Mouse (Mus musculus) erythroid progenitor cell, adult 5-6 weeks (primary cell): ENCODE measurements around the gene Gm13287. TPM values are rescaled to one million over a fixed set of nuclear protein-coding genes. Genes with fewer than 3 reads are reported as not detected.
"Not testable (repeated sequence)": the region's sequence is repeated elsewhere in the genome, so short reads cannot be mapped to it uniquely, and the experiment has no call there.

Experiments used
- ATAC-seq: replicated peaks from 2 replicates; pipeline ENCODE4 v1.8.0; 2016; ENCODE audit warnings: moderate number of reproducible peaks, mild to moderate bottlenecking, moderate TSS enrichment, inconsistent platforms; ENCODE audit not compliant: poor library complexity, low FRiP score, severe bottlenecking
- total RNA-seq, 2 experiments: library from RNA; stranded (forward) in 1 of 2; stranded (reverse) in 1 of 2; fragments of 150-400 nt in 1 of 2; fragments of 186-747, 209-891 nt in 1 of 2; gene quantifications; 2 replicates each; pipeline versions ENCODE4 v1.2.3 to v1.2.4; 2015 to 2017; ENCODE audit warnings: low replicate concordance in 2 of 2

Gene Gm13287
- total RNA-seq, 2 experiments from 2014 or later: not detected

- ATAC-seq: not testable (repeated sequence)
Observed at GRCm38 (mm10) chr4:88793936-88794675, 8.9 kb upstream of the Gm13287 start, which contains the start of gene Gm13275. TSS of gene Gm13275 (plus strand) at chr4:88794487.

- not testable (repeated sequence) for ATAC-seq
Observed at GRCm38 (mm10) chr4:88797097-88797496, 6.0 kb upstream of the Gm13287 start, which contains the start of gene Gm13279. TSS of gene Gm13279 (plus strand) at chr4:88797397.

- not testable (repeated sequence) for ATAC-seq
Observed at GRCm38 (mm10) chr4:88799365-88799764, 3.7 kb upstream of the Gm13287 start, which contains the start of gene Gm13285. TSS of gene Gm13285 (plus strand) at chr4:88799665.

GRCm38 (mm10) chr4:88805231-88805630 is 2.2 kb downstream of the Gm13287 start, which contains the start of gene Gm13288:
TSS of gene Gm13288 (plus strand) at chr4:88805531.
- ATAC-seq: not testable (repeated sequence)

GRCm38 (mm10) chr4:88805761-88806160 is 2.7 kb downstream of the Gm13287 start:
- ATAC-seq: not testable (repeated sequence)

- no peak for ATAC-seq
Observed at GRCm38 (mm10) chr4:88815928-88816327, 12.9 kb downstream of the Gm13287 start, which contains the start of gene Ifna7. TSS of gene Ifna7 (plus strand) at chr4:88816228.

- ATAC-seq: no peak
Observed at GRCm38 (mm10) chr4:88819659-88820058, 16.6 kb downstream of the Gm13287 start, which contains the start of gene Ifna11. TSS of gene Ifna11 (plus strand) at chr4:88819959.

GRCm38 (mm10) chr4:88822995-88823394 is 19.9 kb downstream of the Gm13287 start:
- no peak for ATAC-seq

- ATAC-seq: not testable (repeated sequence)
Observed at GRCm38 (mm10) chr4:88827116-88827515, 24.1 kb downstream of the Gm13287 start, which contains the start of gene Ifna6. TSS of gene Ifna6 (plus strand) at chr4:88827416.

- no peak for ATAC-seq
Observed at GRCm38 (mm10) chr4:88830523-88830922, 27.5 kb downstream of the Gm13287 start.

GRCm38 (mm10) chr4:88835225-88835624 is 32.2 kb downstream of the Gm13287 start, which contains the start of gene Ifna5:
TSS of gene Ifna5 (plus strand) at chr4:88835525.
- not testable (repeated sequence) for ATAC-seq

GRCm38 (mm10) chr4:88838828-88839227 is 35.8 kb downstream of the Gm13287 start:
- ATAC-seq: no peak

- ATAC-seq: no peak
Observed at GRCm38 (mm10) chr4:88840058-88840457, 37.0 kb downstream of the Gm13287 start.

GRCm38 (mm10) chr4:88841438-88841911 is 38.4 kb downstream of the Gm13287 start, which contains the start of gene Ifna4:
TSS of gene Ifna4 (plus strand) at chr4:88841861.
- ATAC-seq: no peak

GRCm38 (mm10) chr4:88845334-88845733 is 42.3 kb downstream of the Gm13287 start:
- no peak for ATAC-seq

GRCm38 (mm10) chr4:88849698-88850097 is 46.6 kb downstream of the Gm13287 start, which contains the start of gene Ifna1:
TSS of gene Ifna1 (plus strand) at chr4:88850087.
- no peak for ATAC-seq

GRCm38 (mm10) chr4:88851026-88851763 is 48.1 kb downstream of the Gm13287 start:
- no peak for ATAC-seq
